Mouse (Mus musculus): ENCODE measurements around the gene Barx1. TPM values are rescaled to one million over a fixed set of nuclear protein-coding genes. Genes with fewer than 3 reads are reported as not detected.

Barx1 gene
- polyA plus RNA-seq, 1 experiment from 2014 or later = 4.8 TPM

DNA sequence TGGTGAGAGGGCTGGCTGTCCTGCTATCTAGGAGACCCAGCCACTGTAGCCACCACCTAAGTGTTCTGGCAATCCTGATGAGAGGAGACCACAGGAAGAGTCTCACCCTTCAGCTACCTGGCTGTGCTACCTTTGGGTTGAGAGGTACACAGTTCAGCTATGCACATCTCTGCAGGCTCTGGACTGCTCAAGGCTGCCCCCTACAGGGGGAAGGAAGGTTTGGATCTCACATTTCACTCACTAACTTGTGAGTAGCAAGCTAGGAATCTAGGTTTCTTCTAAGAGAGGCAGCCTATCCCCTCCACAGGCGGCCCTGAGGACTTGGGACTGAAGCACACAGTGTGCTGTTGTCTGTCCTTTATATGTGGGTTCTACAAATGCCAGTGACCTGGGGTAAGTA lies 16.6 kb downstream of the Barx1 start:
- no peak for ATAC-seq (ENCODE audit: insufficient number of reproducible peaks, insufficient read depth, low FRiP score, low TSS enrichment, low read depth)
- H3K27me3 ChIP-seq = peaks cover 52% of the 10 kb centered on the region

DNA sequence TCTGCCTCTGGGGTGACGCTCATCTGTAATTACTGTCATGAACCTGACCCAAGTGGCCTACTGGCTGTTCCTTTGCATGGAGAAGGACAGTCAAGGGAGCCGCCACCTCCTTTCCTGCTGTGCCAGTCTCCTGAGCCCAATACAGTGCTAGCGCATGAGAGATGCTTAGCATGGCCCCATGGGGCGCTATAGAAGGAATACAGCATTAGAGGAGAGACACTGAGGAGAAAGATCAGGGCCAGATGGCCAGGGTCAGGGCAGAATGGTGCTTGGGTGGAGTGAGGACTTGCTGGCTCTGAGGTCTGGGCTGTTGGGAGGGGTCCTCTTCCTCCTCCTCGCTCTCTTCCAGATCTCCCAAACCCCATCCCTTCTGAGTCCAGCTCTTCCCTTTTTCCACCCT lies 23.9 kb downstream of the Barx1 start:
- H3K4me3 ChIP-seq (replicated peaks) = no peak overlapping the region
- peaks cover 7% of the 10 kb centered on the region; the same call in 1 of the 2 replicates for H3K9me3 ChIP-seq
- ATAC-seq (ENCODE audit: insufficient number of reproducible peaks, insufficient read depth, low FRiP score, low TSS enrichment, low read depth) = no peak
- H3K4me2 ChIP-seq = no peak overlapping the region
- H3K9ac ChIP-seq (replicated peaks) = no peak overlapping the region
- H3K27me3 ChIP-seq = peaks cover 7% of the 10 kb centered on the region; the same call in 1 of the 2 replicates
- no peaks in the 10 kb centered on the region for H3K36me3 ChIP-seq
- H3K27ac ChIP-seq = no peak overlapping the region
- 48% methylated on average over 5 of the region's 5 CpGs for WGBS
- H3K4me1 ChIP-seq (replicated peaks) = peaks cover 4% of the 10 kb centered on the region; the same call in 1 of the 2 replicates

More for the DNA sequence above, 16.6 kb downstream of the Barx1 start:
- Histone ChIP-seq H3K4me2 (no peak overlapping the region), H3K27ac (no peak overlapping the region), H3K9me3 (peaks cover 6% of the 10 kb centered on the region; the same call in 1 of the 2 replicates), H3K9ac (replicated peaks) (no peak overlapping the region), H3K36me3 (no peaks in the 10 kb centered on the region), H3K4me3 (replicated peaks) (no peak overlapping the region), H3K4me1 (replicated peaks) (0 out of 2 replicates have a peak, but pooled peaks cover 5% of the 10 kb centered on the region)
- 13% methylated on average over 1 of the region's 1 CpGs for WGBS

GRCm38 (mm10) chr13:48691991-48692390 lies 29.2 kb downstream of the Barx1 start:
- ATAC-seq (ENCODE audit: insufficient number of reproducible peaks, insufficient read depth, low FRiP score, low TSS enrichment, low read depth) = no peak
- Histone ChIP-seq H3K9ac (replicated peaks) (no peak overlapping the region), H3K4me3 (replicated peaks) (no peak overlapping the region), H3K27me3 (peaks cover 20% of the 10 kb centered on the region), H3K4me1 (replicated peaks) (peaks cover 25% of the 10 kb centered on the region), H3K36me3 (no peaks in the 10 kb centered on the region), H3K4me2 (no peak overlapping the region), H3K27ac (no peak overlapping the region), H3K9me3 (peaks cover 7% of the 10 kb centered on the region; the same call in 1 of the 2 replicates)
- WGBS = 52% methylated on average over 2 of the region's 2 CpGs

GRCm38 (mm10) chr13:48694090-48695064 lies 31.6 kb downstream of the Barx1 start:
- Histone ChIP-seq H3K9ac (replicated peaks) (no peak overlapping the region), H3K4me3 (replicated peaks) (no peak overlapping the region), H3K9me3 (peaks cover 7% of the 10 kb centered on the region; the same call in 1 of the 2 replicates), H3K27ac (peak overlapping the region; percentile 78), H3K4me2 (peak overlapping the region; percentile 35), H3K4me1 (replicated peaks) (peaks cover 27% of the 10 kb centered on the region), H3K27me3 (peaks cover 19% of the 10 kb centered on the region), H3K36me3 (no peaks in the 10 kb centered on the region)
- 30% methylated on average over 27 of the region's 27 CpGs for WGBS
- peak; percentile 39 for ATAC-seq (ENCODE audit: insufficient number of reproducible peaks, insufficient read depth, low FRiP score, low TSS enrichment, low read depth)

GRCm38 (mm10) chr13:48706385-48706951 lies 43.7 kb downstream of the Barx1 start:
- H3K27me3 ChIP-seq = peaks cover 35% of the 10 kb centered on the region
- 1% methylated on average over 21 of the region's 21 CpGs for WGBS
- peak; percentile 77 for ATAC-seq (ENCODE audit: insufficient number of reproducible peaks, insufficient read depth, low FRiP score, low TSS enrichment, low read depth)

GRCm38 (mm10) chr13:48712675-48713074 lies 49.9 kb downstream of the Barx1 start:
- WGBS = 65% methylated on average over 2 of the region's 2 CpGs
- ATAC-seq (ENCODE audit: insufficient number of reproducible peaks, insufficient read depth, low FRiP score, low TSS enrichment, low read depth) = no peak

More at GRCm38 (mm10) chr13:48706385-48706951, 43.7 kb downstream of the Barx1 start:
- H3K9ac ChIP-seq (replicated peaks) = peak overlapping the region; percentile 46; the same call in 1 of the 2 replicates
- H3K9me3 ChIP-seq = no peaks in the 10 kb centered on the region
- H3K4me1 ChIP-seq (replicated peaks) = peaks cover 14% of the 10 kb centered on the region
- H3K27ac ChIP-seq = 0 out of 2 replicates have a peak overlapping the region, but pooled peaks have one; percentile 62
- H3K36me3 ChIP-seq = no peaks in the 10 kb centered on the region
- peak overlapping the region; percentile 59 for H3K4me2 ChIP-seq
- peak overlapping the region; percentile 37 for H3K4me3 ChIP-seq (replicated peaks)

GRCm38 (mm10) chr13:48716075-48716474 lies 53.3 kb downstream of the Barx1 start:
- 51% methylated on average over 4 of the region's 4 CpGs for WGBS
- Histone ChIP-seq H3K9ac (replicated peaks) (no peak overlapping the region), H3K27me3 (peaks cover 24% of the 10 kb centered on the region), H3K4me1 (replicated peaks) (peaks cover 17% of the 10 kb centered on the region), H3K9me3 (no peaks in the 10 kb centered on the region), H3K4me2 (no peak overlapping the region), H3K27ac (peak overlapping the region; percentile 66; the same call in 1 of the 2 replicates), H3K36me3 (no peaks in the 10 kb centered on the region), H3K4me3 (replicated peaks) (no peak overlapping the region)
- ATAC-seq (ENCODE audit: insufficient number of reproducible peaks, insufficient read depth, low FRiP score, low TSS enrichment, low read depth) = no peak

More at GRCm38 (mm10) chr13:48712675-48713074, 49.9 kb downstream of the Barx1 start:
- peaks cover 13% of the 10 kb centered on the region for H3K4me1 ChIP-seq (replicated peaks)
- H3K9ac ChIP-seq (replicated peaks) = no peak overlapping the region
- H3K36me3 ChIP-seq = no peaks in the 10 kb centered on the region
- no peak overlapping the region for H3K4me3 ChIP-seq (replicated peaks)
- H3K27me3 ChIP-seq = peaks cover 32% of the 10 kb centered on the region
- no peak overlapping the region for H3K4me2 ChIP-seq
- H3K9me3 ChIP-seq = no peaks in the 10 kb centered on the region
- H3K27ac ChIP-seq = no peak overlapping the region

Other genes starting within 250 kb of the Barx1 start
- gene Zfp169, start 149.5 kb upstream of the Barx1 start, polyA plus RNA-seq (2016; fragmentation: Nextera tagmentation; extraction: Ambion mirVana) = 4.4 and 5.9 TPM in 2 replicates
- 2.9 and 3.9 TPM in 2 replicates for gene A830005F24Rik, start 149.4 kb upstream of the Barx1 start, polyA plus RNA-seq (2016; fragmentation: Nextera tagmentation; extraction: Ambion mirVana)
- 20.1 and 21.1 TPM in 2 replicates for gene Ptpdc1, start 37.3 kb upstream of the Barx1 start, polyA plus RNA-seq (2016; fragmentation: Nextera tagmentation; extraction: Ambion mirVana)
- 9.9 and 10.5 TPM in 2 replicates for gene Phf2, start 208.1 kb downstream of the Barx1 start, polyA plus RNA-seq (2016; fragmentation: Nextera tagmentation; extraction: Ambion mirVana)

Measured in limb, embryonic 12.5 days (tissue).